Mouse (Mus musculus) liver, embryonic 16.5 days (tissue): ENCODE measurements around the gene Gys1. TPM values are rescaled to one million over a fixed set of nuclear protein-coding genes. Genes with fewer than 3 reads are reported as not detected.

ENCODE experiments used
- ATAC-seq: fragments of 200-750 bp; cut with Nextera tagmentation; 2 replicates; pipeline ENCODE4 v1.8.0; 2017; ENCODE audit warnings: low read depth, mild to moderate bottlenecking, moderate number of reproducible peaks, moderate library complexity
- H3K27ac ChIP-seq: fragments of 300-500 bp; sonication (generic); 2 replicates; pipeline ENCODE4 v1.5.1; 2014; ENCODE audit warnings: mild to moderate bottlenecking, low read length
- H3K27me3 ChIP-seq: fragments of 300-500 bp; sonication (generic); 2 replicates; pipeline ENCODE4 v1.6.1; 2014; ENCODE audit warnings: low read depth, low read length, mixed read lengths; ENCODE audit not compliant: control insufficient read depth, insufficient read depth
- H3K36me3 ChIP-seq: fragments of 300-500 bp; sonication (generic); 2 replicates; pipeline ENCODE4 v1.6.1; 2014; ENCODE audit warnings: mild to moderate bottlenecking; ENCODE audit not compliant: control insufficient read depth, insufficient read depth
- H3K4me1 ChIP-seq: fragments of 300-500 bp; sonication (generic); 2 replicates; pipeline ENCODE4 v1.6.1; 2014; ENCODE audit warnings: low read depth, low read length, mixed read lengths; ENCODE audit not compliant: control insufficient read depth
- H3K4me2 ChIP-seq: fragments of 300-500 bp; sonication (generic); 2 replicates; pipeline ENCODE4 v1.6.1; 2014; ENCODE audit warnings: low read depth, low read length, mixed read lengths
- H3K4me3 ChIP-seq: fragments of 300-500 bp; sonication (generic); 2 replicates; pipeline ENCODE4 v1.5.1; 2014; ENCODE audit warnings: low read depth, mild to moderate bottlenecking, low read length
- H3K9ac ChIP-seq: fragments of 300-500 bp; sonication (generic); 2 replicates; pipeline ENCODE4 v1.6.1; 2014; ENCODE audit warnings: low read depth, low read length
- H3K9me3 ChIP-seq: fragments of 300-500 bp; sonication (generic); replicated peaks from 2 replicates; pipeline ENCODE4 v1.6.1; 2016; ENCODE audit warnings: low read length; ENCODE audit not compliant: control insufficient read depth
- WGBS: fragments of 180-500 bp; shearing (Covaris S2); extraction: QIAGEN DNeasy Blood & Tissue Kit; methylation state at CpG from one replicate; pipeline ENCODE4 v1.1.7; 2014; ENCODE audit not compliant: insufficient replicate concordance; 5-methylcytosine and 5-hydroxymethylcytosine counted together
- polyA plus RNA-seq: library from polyadenylated mRNA; unstranded; fragments of >200 nt; fragmentation: Nextera tagmentation; extraction: Ambion mirVana; gene quantifications from 2 replicates; pipeline ENCODE4 v1.2.1, GENCODE M21; 2015

Gys1 gene
- polyA plus RNA-seq, 1 experiment from 2014 or later = 8.9 TPM

DNA sequence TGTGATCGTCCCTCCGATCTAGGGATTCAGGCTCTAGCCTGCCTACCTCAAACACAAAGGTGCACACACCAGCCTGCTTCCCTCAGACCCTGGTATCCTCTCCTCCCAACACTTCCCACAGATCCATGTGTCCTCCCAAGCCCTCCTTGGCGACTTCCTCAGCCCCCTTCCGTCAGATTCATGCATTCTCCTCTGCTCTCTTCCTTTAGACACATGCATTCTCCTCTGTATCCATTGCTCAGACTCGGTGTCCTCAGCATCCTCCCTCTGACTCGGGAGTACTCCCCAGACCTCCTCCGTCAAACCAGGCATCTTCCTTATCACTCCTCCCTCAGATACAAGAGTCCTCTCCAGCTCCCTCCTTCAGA, 825 bp upstream of the Gys1 start:
- Histone ChIP-seq H3K4me1 (peaks cover 28% of the 10 kb centered on the region), H3K4me3 (peak overlapping the region; percentile 83), H3K27ac (peak overlapping the region; percentile 86), H3K9ac (peak overlapping the region; percentile 81), H3K27me3 (no peaks in the 10 kb centered on the region), H3K36me3 (peaks cover 3% of the 10 kb centered on the region), H3K9me3 (no peaks in the 10 kb centered on the region), H3K4me2 (peak overlapping the region; percentile 86)
- no peak for ATAC-seq
- 1% methylated on average over 7 of the region's 7 CpGs for WGBS

DNA sequence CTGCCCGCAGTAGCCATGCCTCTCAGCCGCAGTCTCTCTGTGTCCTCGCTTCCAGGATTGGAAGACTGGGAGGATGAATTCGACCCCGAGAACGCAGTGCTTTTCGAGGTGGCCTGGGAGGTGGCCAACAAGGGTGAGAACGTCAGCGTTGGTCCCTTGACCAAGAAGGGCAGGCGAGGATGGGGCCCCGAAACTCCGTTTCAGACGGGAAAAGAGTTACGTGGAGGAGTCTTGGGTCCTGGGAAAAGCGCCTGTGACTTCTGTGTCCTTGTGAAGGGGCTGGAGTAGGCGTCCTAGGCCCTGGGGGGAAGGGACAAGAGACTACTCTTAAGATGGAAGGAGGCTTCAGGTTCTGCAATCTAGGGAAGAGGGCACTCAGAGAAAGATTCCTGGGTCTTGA, 394 bp downstream of the Gys1 start:
- peak overlapping the region; percentile 82 for H3K4me2 ChIP-seq
- H3K4me1 ChIP-seq = peaks cover 28% of the 10 kb centered on the region
- ATAC-seq = no peak
- no peaks in the 10 kb centered on the region for H3K9me3 ChIP-seq
- H3K27me3 ChIP-seq = no peaks in the 10 kb centered on the region
- peaks cover 2% of the 10 kb centered on the region; the same call in 1 of the 2 replicates for H3K36me3 ChIP-seq
- WGBS = 4% methylated on average over 16 of the region's 16 CpGs
- peak overlapping the region; percentile 72 for H3K9ac ChIP-seq
- peak overlapping the region; percentile 71 for H3K27ac ChIP-seq
- H3K4me3 ChIP-seq = peak overlapping the region; percentile 66

DNA sequence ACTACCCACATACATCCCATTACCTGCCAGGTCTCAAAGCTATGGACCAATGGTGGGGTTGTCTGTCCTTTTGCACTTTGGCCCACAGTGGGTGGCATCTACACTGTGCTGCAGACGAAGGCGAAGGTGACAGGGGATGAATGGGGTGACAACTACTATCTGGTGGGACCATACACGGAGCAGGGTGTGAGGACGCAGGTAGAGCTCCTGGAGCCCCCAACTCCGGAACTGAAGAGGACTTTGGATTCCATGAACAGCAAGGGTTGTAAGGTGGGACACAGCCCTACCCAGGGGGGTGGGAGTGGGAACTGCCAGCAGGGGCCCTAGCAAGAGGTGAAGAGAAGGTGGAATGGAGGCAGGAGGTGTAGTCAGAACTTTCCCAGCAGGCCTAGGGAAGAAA, 1.8 kb downstream of the Gys1 start:
- H3K27ac ChIP-seq = no peak overlapping the region

DNA sequence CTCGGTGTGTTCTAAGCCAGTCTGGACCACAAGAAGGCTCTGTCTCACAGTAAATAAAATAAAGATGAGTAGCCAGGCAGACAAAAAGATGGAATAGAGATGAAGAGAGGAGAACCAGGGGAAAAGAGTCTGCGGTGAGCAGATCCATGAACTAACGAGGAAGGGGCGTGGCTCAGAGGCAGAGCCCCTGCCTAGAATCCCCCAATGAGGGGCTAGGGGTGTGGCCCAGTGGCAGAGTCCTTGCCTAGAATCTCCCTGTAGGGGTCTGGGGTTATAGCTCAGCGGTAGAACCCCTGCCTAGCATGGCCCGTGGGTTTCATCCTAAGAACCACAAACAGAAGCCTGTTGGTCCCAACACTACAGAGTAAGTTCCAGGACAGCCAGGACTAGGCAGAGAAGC, 2.4 kb downstream of the Gys1 start:
- H3K9me3 ChIP-seq = no peaks in the 10 kb centered on the region
- WGBS = 49% methylated on average over 6 of the region's 6 CpGs
- H3K9ac ChIP-seq = no peak overlapping the region
- ATAC-seq = no peak
- H3K27me3 ChIP-seq = no peaks in the 10 kb centered on the region
- no peak overlapping the region for H3K4me2 ChIP-seq
- peaks cover 28% of the 10 kb centered on the region for H3K4me1 ChIP-seq
- peaks cover 2% of the 10 kb centered on the region; the same call in 1 of the 2 replicates for H3K36me3 ChIP-seq
- no peak overlapping the region for H3K4me3 ChIP-seq
- no peak overlapping the region for H3K27ac ChIP-seq

More for the DNA sequence above, 1.8 kb downstream of the Gys1 start:
- 74% methylated on average over 5 of the region's 5 CpGs for WGBS
- no peak for ATAC-seq
- Histone ChIP-seq H3K4me1 (peaks cover 28% of the 10 kb centered on the region), H3K4me2 (no peak overlapping the region), H3K36me3 (peaks cover 2% of the 10 kb centered on the region; the same call in 1 of the 2 replicates), H3K4me3 (no peak overlapping the region), H3K27me3 (no peaks in the 10 kb centered on the region), H3K9me3 (no peaks in the 10 kb centered on the region), H3K9ac (no peak overlapping the region)

DNA sequence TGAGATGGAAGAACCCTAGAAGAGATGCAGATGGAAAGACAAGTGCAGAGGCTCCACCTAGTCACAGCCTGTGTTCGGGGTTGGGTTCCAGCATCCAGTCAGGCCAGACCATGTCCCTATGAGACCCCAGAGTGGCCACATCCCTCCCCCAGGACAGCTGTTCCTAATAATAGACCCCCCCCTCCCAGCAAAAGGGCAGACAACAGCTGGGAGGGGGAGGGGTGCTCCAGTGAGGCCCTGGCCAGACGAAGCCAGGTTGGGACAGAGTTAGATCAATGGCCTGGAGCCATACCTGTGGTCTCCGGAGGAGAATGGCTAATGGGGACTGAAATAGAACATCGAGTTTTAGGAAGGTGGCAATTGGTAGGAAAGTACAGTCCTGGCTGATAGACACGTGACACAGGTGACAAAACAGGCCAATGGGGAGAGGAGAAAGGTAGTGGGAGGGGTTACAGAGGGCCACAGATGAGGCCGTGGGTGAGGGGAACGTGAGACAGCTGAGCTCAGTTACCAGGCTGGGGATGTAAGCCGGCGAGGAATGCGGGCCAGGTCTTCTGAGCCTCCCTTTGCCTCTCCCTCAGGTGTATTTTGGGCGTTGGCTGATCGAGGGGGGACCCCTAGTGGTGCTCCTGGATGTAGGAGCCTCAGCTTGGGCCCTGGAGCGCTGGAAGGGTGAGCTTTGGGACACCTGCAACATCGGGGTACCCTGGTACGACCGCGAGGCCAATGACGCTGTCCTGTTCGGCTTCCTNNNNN, 3.1 kb downstream of the Gys1 start, which contains the start of gene Ruvbl2:
Gene Ruvbl2 (minus strand): TSS at position 576 of the 756 bp plus-strand sequence.
- no peak within 1 kb of the TSS for H3K9ac ChIP-seq
- no peaks in the 10 kb centered on the region for H3K9me3 ChIP-seq
- H3K36me3 ChIP-seq = peaks cover 2% of the 10 kb centered on the region; the same call in 1 of the 2 replicates
- 41% methylated on average over 19 of the region's 19 CpGs for WGBS
- H3K4me3 ChIP-seq = no peak within 1 kb of the TSS
- H3K4me2 ChIP-seq = no peak within 1 kb of the TSS; the same call in 1 of the 2 replicates
- no peak for ATAC-seq
- peaks cover 27% of the 10 kb centered on the region for H3K4me1 ChIP-seq
- no peaks in the 10 kb centered on the region for H3K27me3 ChIP-seq
- H3K27ac ChIP-seq = no peak within 1 kb of the TSS

DNA sequence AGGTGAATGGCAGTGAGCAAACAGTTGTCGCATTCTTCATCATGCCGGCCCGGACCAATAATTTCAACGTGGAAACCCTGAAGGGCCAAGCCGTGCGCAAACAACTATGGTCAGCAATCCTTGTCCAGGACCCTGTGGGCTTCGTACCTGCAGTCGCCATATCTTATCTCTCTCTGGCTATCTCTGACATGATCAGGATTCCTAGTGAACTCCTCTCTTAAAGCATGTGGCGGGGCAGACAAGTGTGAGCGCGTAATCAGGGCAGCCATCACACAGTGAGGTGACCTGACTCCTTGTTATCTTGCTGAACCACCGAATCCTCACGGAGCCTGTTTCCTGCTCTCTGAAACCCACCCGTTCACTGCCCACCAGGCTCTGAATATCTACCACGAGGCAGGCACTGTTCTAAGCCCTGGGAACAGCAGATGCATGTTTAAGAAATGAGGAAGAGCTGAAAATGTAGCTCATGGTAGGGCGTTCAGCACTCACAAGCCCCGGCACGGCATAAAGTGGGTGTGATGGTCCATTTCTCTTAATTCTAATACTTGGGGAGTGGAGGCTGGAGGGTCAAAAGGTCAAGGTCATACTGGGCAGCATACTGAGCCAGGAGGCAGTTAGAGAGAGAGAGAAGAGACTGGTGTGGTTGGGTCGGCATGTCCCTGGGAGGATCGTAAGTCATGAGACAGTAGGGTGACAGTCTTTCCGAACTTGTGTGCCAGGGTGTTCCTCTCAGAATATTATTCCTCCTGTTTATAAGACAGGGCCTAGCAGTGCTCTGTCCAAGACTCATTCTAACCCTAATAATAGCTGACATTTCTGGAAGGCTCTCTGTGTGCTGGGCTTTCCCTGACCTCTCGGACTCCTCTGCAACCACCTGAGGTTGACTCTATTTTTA, 9.1 kb downstream of the Gys1 start:
- ATAC-seq = no peak
- Histone ChIP-seq H3K27me3 (no peaks in the 10 kb centered on the region), H3K4me1 (peaks cover 5% of the 10 kb centered on the region), H3K27ac (no peak overlapping the region), H3K36me3 (peaks cover 2% of the 10 kb centered on the region; the same call in 1 of the 2 replicates), H3K4me2 (no peak overlapping the region), H3K4me3 (no peak overlapping the region), H3K9me3 (no peaks in the 10 kb centered on the region), H3K9ac (no peak overlapping the region)
- WGBS = 56% methylated on average over 22 of the region's 22 CpGs

DNA sequence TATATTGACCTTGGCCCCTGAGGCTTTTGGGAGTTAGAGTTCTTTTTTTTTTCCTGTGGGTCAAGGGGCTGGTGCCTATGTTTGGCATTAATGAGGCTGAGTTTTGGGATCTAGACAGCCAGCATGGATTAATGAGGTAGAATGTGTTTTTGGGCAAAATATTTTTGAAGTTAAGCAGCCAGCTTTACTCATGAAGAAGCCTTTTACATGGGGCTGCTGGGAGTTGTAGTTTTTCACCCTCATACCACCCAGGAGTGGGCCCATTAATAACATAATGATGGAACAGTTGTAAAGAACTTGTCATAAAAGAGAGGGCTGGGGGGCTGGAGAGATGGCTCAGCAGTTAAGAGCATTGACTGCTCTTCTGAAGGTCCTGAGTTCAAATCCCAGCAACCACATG, 11.9 kb downstream of the Gys1 start:
- no peak overlapping the region for H3K4me2 ChIP-seq
- H3K27ac ChIP-seq = no peak overlapping the region

DNA sequence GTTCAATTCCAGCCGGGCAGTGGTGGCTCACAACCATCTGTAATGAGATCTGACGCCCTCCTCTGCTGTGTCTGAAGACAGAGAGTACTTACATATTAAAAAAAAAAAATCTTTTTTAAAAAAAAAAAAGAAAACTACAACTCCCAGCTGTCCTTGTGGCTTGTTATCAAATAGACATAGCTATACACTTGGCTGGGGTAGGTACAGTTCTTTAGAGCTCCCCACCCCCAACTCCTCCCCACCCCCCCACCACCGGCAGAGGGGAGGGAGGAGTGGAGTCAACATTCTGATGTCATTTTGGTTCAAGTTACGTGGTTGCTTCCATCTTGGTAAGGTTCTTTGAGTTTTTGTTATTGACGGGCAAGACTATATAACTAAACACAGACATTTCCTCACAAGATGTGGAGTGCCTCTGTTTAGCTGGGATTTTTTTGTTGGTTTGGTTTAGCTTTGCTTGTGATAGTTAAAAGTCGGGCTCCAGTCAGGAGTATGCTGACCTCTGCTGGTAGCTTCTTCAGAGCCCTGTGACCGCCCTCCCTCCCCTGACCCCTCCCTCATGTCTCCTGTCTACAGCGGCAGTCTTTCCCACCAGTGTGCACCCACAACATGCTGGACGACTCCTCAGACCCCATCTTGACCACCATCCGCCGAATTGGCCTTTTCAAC, 12.8 kb downstream of the Gys1 start:
- H3K9ac ChIP-seq = no peak overlapping the region
- H3K27me3 ChIP-seq = no peaks in the 10 kb centered on the region
- peaks cover 14% of the 10 kb centered on the region for H3K4me1 ChIP-seq
- no peak overlapping the region for H3K4me3 ChIP-seq
- ATAC-seq = peak; percentile 49; the same call in 1 of the 2 replicates
- 0 out of 2 replicates have a peak overlapping the region, but pooled peaks have one; percentile 18 for H3K4me2 ChIP-seq
- H3K36me3 ChIP-seq = no peaks in the 10 kb centered on the region; the same call in 1 of the 2 replicates
- no peak overlapping the region for H3K27ac ChIP-seq
- H3K9me3 ChIP-seq = no peaks in the 10 kb centered on the region
- WGBS = 25% methylated on average over 11 of the region's 11 CpGs

More for the DNA sequence above, 11.9 kb downstream of the Gys1 start:
- no peaks in the 10 kb centered on the region for H3K27me3 ChIP-seq
- peaks cover 10% of the 10 kb centered on the region for H3K4me1 ChIP-seq
- H3K36me3 ChIP-seq = no peaks in the 10 kb centered on the region; the same call in 1 of the 2 replicates
- no peak overlapping the region for H3K9ac ChIP-seq
- no peak overlapping the region for H3K4me3 ChIP-seq
- no peaks in the 10 kb centered on the region for H3K9me3 ChIP-seq
- ATAC-seq = no peak
